Mouse (Mus musculus): ENCODE measurements around the gene Ankrd13d. TPM values are rescaled to one million over a fixed set of nuclear protein-coding genes. Genes with fewer than 3 reads are reported as not detected.

Gene Ankrd13d
- polyA plus RNA-seq, 1 experiment from 2014 or later: 11.9 TPM

- no peak overlapping the region for H3K4me2 ChIP-seq (ENCODE audit: low read depth, low read length)
- peaks cover 6% of the 10 kb centered on the region; the same call in 1 of the 2 replicates for H3K4me1 ChIP-seq (ENCODE audit: control insufficient read depth, insufficient read depth, low read length)
- no peaks in the 10 kb centered on the region for H3K9me3 ChIP-seq (replicated peaks; ENCODE audit: control insufficient read depth, low read length)
- no peak for ATAC-seq (ENCODE audit: insufficient read depth, low FRiP score)
- peaks cover 48% of the 10 kb centered on the region for H3K36me3 ChIP-seq (ENCODE audit: control insufficient read depth, insufficient read depth, low read length)
- no peaks in the 10 kb centered on the region for H3K27me3 ChIP-seq (ENCODE audit: control insufficient read depth, insufficient read depth, low read length)
- 73% methylated on average over 4 of the region's 4 CpGs for WGBS
- H3K27ac ChIP-seq (ENCODE audit: low read length): no peak overlapping the region
- no peak overlapping the region for H3K9ac ChIP-seq (ENCODE audit: low read length)
- no peak overlapping the region for H3K4me3 ChIP-seq (replicated peaks; ENCODE audit: low read length)
These were observed 36.3 kb upstream of the Ankrd13d start for GRCm38 (mm10) chr19:4319272-4319671.

GRCm38 (mm10) chr19:4317181-4317580 lies 34.2 kb upstream of the Ankrd13d start:
- Histone ChIP-seq H3K9ac (ENCODE audit: low read length) (no peak overlapping the region), H3K27me3 (ENCODE audit: control insufficient read depth, insufficient read depth, low read length) (no peaks in the 10 kb centered on the region), H3K27ac (ENCODE audit: low read length) (no peak overlapping the region), H3K9me3 (replicated peaks; ENCODE audit: control insufficient read depth, low read length) (no peaks in the 10 kb centered on the region), H3K4me2 (ENCODE audit: low read depth, low read length) (no peak overlapping the region), H3K4me1 (ENCODE audit: control insufficient read depth, insufficient read depth, low read length) (peaks cover 6% of the 10 kb centered on the region; the same call in 1 of the 2 replicates), H3K4me3 (replicated peaks; ENCODE audit: low read length) (no peak overlapping the region), H3K36me3 (ENCODE audit: control insufficient read depth, insufficient read depth, low read length) (peaks cover 39% of the 10 kb centered on the region)
- 88% methylated on average over 3 of the region's 3 CpGs for WGBS
- ATAC-seq (ENCODE audit: insufficient read depth, low FRiP score): no peak

- H3K9me3 ChIP-seq (replicated peaks; ENCODE audit: control insufficient read depth, low read length): no peaks in the 10 kb centered on the region
- 0 out of 2 replicates have a peak overlapping the region, but pooled peaks have one; percentile 18 for H3K27ac ChIP-seq (ENCODE audit: low read length)
- H3K4me3 ChIP-seq (replicated peaks; ENCODE audit: low read length): no peak overlapping the region
- no peak for ATAC-seq (ENCODE audit: insufficient read depth, low FRiP score)
- peaks cover 6% of the 10 kb centered on the region; the same call in 1 of the 2 replicates for H3K4me1 ChIP-seq (ENCODE audit: control insufficient read depth, insufficient read depth, low read length)
- peaks cover 26% of the 10 kb centered on the region for H3K36me3 ChIP-seq (ENCODE audit: control insufficient read depth, insufficient read depth, low read length)
- H3K27me3 ChIP-seq (ENCODE audit: control insufficient read depth, insufficient read depth, low read length): no peaks in the 10 kb centered on the region
- no peak overlapping the region for H3K4me2 ChIP-seq (ENCODE audit: low read depth, low read length)
- WGBS: 58% methylated on average over 6 of the region's 6 CpGs
- no peak overlapping the region for H3K9ac ChIP-seq (ENCODE audit: low read length)
These were observed 32.4 kb upstream of the Ankrd13d start for GRCm38 (mm10) chr19:4315223-4315944.

- H3K4me1 ChIP-seq (ENCODE audit: control insufficient read depth, insufficient read depth, low read length): peaks cover 9% of the 10 kb centered on the region
- peak; percentile 31; the same call in 1 of the 2 replicates for ATAC-seq (ENCODE audit: insufficient read depth, low FRiP score)
These were observed 26.8 kb upstream of the Ankrd13d start for GRCm38 (mm10) chr19:4309776-4310185.

GRCm38 (mm10) chr19:4309302-4309701 lies 26.4 kb upstream of the Ankrd13d start:
- H3K9me3 ChIP-seq (replicated peaks; ENCODE audit: control insufficient read depth, low read length): no peaks in the 10 kb centered on the region
- H3K9ac ChIP-seq (ENCODE audit: low read length): no peak overlapping the region
- no peak for ATAC-seq (ENCODE audit: insufficient read depth, low FRiP score)
- no peaks in the 10 kb centered on the region for H3K36me3 ChIP-seq (ENCODE audit: control insufficient read depth, insufficient read depth, low read length)
- H3K27me3 ChIP-seq (ENCODE audit: control insufficient read depth, insufficient read depth, low read length): no peaks in the 10 kb centered on the region
- no peak overlapping the region for H3K4me3 ChIP-seq (replicated peaks; ENCODE audit: low read length)
- 93% methylated on average over 4 of the region's 4 CpGs for WGBS
- H3K4me1 ChIP-seq (ENCODE audit: control insufficient read depth, insufficient read depth, low read length): peaks cover 13% of the 10 kb centered on the region
- peak overlapping the region; percentile 33; the same call in 1 of the 2 replicates for H3K27ac ChIP-seq (ENCODE audit: low read length)
- no peak overlapping the region for H3K4me2 ChIP-seq (ENCODE audit: low read depth, low read length)

More at GRCm38 (mm10) chr19:4309776-4310185, 26.8 kb upstream of the Ankrd13d start:
- no peak overlapping the region for H3K4me3 ChIP-seq (replicated peaks; ENCODE audit: low read length)
- H3K9me3 ChIP-seq (replicated peaks; ENCODE audit: control insufficient read depth, low read length): no peaks in the 10 kb centered on the region
- no peaks in the 10 kb centered on the region for H3K36me3 ChIP-seq (ENCODE audit: control insufficient read depth, insufficient read depth, low read length)
- no peak overlapping the region for H3K9ac ChIP-seq (ENCODE audit: low read length)
- peak overlapping the region; percentile 33; the same call in 1 of the 2 replicates for H3K27ac ChIP-seq (ENCODE audit: low read length)
- H3K4me2 ChIP-seq (ENCODE audit: low read depth, low read length): no peak overlapping the region
- H3K27me3 ChIP-seq (ENCODE audit: control insufficient read depth, insufficient read depth, low read length): no peaks in the 10 kb centered on the region

- Histone ChIP-seq H3K9ac (ENCODE audit: low read length) (peak within 1 kb of the TSS; percentile 99), H3K4me2 (ENCODE audit: low read depth, low read length) (peak within 1 kb of the TSS; percentile 77), H3K4me3 (replicated peaks; ENCODE audit: low read length) (peak within 1 kb of the TSS; percentile 98), H3K4me1 (ENCODE audit: control insufficient read depth, insufficient read depth, low read length) (peaks cover 44% of the 10 kb centered on the region), H3K9me3 (replicated peaks; ENCODE audit: control insufficient read depth, low read length) (no peaks in the 10 kb centered on the region), H3K27ac (ENCODE audit: low read length) (peak within 1 kb of the TSS; percentile 76), H3K36me3 (ENCODE audit: control insufficient read depth, insufficient read depth, low read length) (no peaks in the 10 kb centered on the region), H3K27me3 (ENCODE audit: control insufficient read depth, insufficient read depth, low read length) (no peaks in the 10 kb centered on the region)
- under 1% methylated on average over 37 of the region's 46 CpGs for WGBS
- peak; percentile 79 for ATAC-seq (ENCODE audit: insufficient read depth, low FRiP score)
These were observed 23.2 kb upstream of the Ankrd13d start, which contains the start of gene Grk2 for GRCm38 (mm10) chr19:4306190-4306577. Gene Grk2, minus strand, starts transcription at chr19:4306222.

GRCm38 (mm10) chr19:4305491-4306189 lies 22.7 kb upstream of the Ankrd13d start:
- peak; percentile 48 for ATAC-seq (ENCODE audit: insufficient read depth, low FRiP score)
- WGBS: under 1% methylated on average over 68 of the region's 68 CpGs
- Histone ChIP-seq H3K36me3 (ENCODE audit: control insufficient read depth, insufficient read depth, low read length) (no peaks in the 10 kb centered on the region), H3K9me3 (replicated peaks; ENCODE audit: control insufficient read depth, low read length) (no peaks in the 10 kb centered on the region), H3K4me2 (ENCODE audit: low read depth, low read length) (peak overlapping the region; percentile 77), H3K9ac (ENCODE audit: low read length) (peak overlapping the region; percentile 99), H3K4me1 (ENCODE audit: control insufficient read depth, insufficient read depth, low read length) (peaks cover 50% of the 10 kb centered on the region), H3K27me3 (ENCODE audit: control insufficient read depth, insufficient read depth, low read length) (no peaks in the 10 kb centered on the region), H3K27ac (ENCODE audit: low read length) (peak overlapping the region; percentile 76), H3K4me3 (replicated peaks; ENCODE audit: low read length) (peak overlapping the region; percentile 98)

GRCm38 (mm10) chr19:4304871-4305321 lies 22.0 kb upstream of the Ankrd13d start:
- Histone ChIP-seq H3K36me3 (ENCODE audit: control insufficient read depth, insufficient read depth, low read length) (no peaks in the 10 kb centered on the region), H3K27me3 (ENCODE audit: control insufficient read depth, insufficient read depth, low read length) (no peaks in the 10 kb centered on the region), H3K4me1 (ENCODE audit: control insufficient read depth, insufficient read depth, low read length) (peaks cover 57% of the 10 kb centered on the region), H3K27ac (ENCODE audit: low read length) (peak overlapping the region; percentile 76), H3K4me2 (ENCODE audit: low read depth, low read length) (peak overlapping the region; percentile 77), H3K9ac (ENCODE audit: low read length) (peak overlapping the region; percentile 99), H3K9me3 (replicated peaks; ENCODE audit: control insufficient read depth, low read length) (no peaks in the 10 kb centered on the region), H3K4me3 (replicated peaks; ENCODE audit: low read length) (peak overlapping the region; percentile 98)
- ATAC-seq (ENCODE audit: insufficient read depth, low FRiP score): no peak
- 40% methylated on average over 4 of the region's 4 CpGs for WGBS
